Mouse (Mus musculus): ENCODE measurements around the gene Pip5kl1. TPM values are rescaled to one million over a fixed set of nuclear protein-coding genes. Genes with fewer than 3 reads are reported as not detected.

Gene Pip5kl1
- polyA plus RNA-seq (2015; fragmentation: Illumina TruSeq; extraction: RNeasy Lipid Tissue Mini Kit (QIAGEN cat#74804); ENCODE audit: insufficient read depth, low replicate concordance), result not detected

DNA sequence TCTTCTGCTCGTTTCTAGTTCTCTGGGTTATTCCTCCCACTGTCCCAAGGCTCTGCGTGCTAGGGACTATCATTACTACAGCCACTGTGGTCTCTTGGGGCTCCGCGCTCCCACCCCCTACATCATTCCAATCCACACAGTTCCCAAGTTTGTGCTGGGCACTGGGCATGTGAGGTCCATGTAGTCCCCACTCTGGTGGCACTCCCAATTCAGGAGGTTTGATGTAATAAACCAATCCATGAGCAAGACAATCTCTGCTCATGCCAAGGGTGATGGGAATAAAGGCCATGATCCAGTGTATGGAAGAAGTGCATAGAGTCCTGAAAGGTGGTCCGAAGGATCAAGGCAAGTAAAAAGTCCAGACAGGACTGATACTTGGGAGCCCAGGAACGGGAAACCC is at the start of gene Pip5kl1:
TSS of gene Pip5kl1 (plus strand) at position 301 of the 400 bp plus-strand sequence.

GRCm38 (mm10) chr2:32534733-32535471 is 39.7 kb upstream of the Pip5kl1 start, which contains the start of gene Fam102a:
Fam102a (plus strand) TSS chr2:32535332.

GRCm38 (mm10) chr2:32570698-32571494 is 3.7 kb upstream of the Pip5kl1 start, which contains the start of gene Dpm2:
Dpm2 (plus strand) TSS chr2:32570858.

GRCm38 (mm10) chr2:32575586-32576160 is 1.1 kb downstream of the Pip5kl1 start, which contains the start of gene 9430097D07Rik:
9430097D07Rik (minus strand) TSS chr2:32575684.

GRCm38 (mm10) chr2:32586871-32587351 is 12.3 kb downstream of the Pip5kl1 start, which contains the start of gene St6galnac4:
St6galnac4 (plus strand) TSS chr2:32587095.

GRCm38 (mm10) chr2:32599409-32599808 is 24.8 kb downstream of the Pip5kl1 start, which contains the start of gene St6galnac6:
St6galnac6 (plus strand) TSS chr2:32599709.

GRCm38 (mm10) chr2:32621517-32621859 is 46.9 kb downstream of the Pip5kl1 start, which contains the start of gene Ak1:
Ak1 (plus strand) TSS chr2:32621758.

Other genes with a start within 250 kb of the Pip5kl1 start
- 93.7 TPM for gene Ciz1, start 222.5 kb upstream of the Pip5kl1 start, polyA plus RNA-seq (2015; fragmentation: Illumina TruSeq; extraction: RNeasy Lipid Tissue Mini Kit (QIAGEN cat#74804); ENCODE audit: insufficient read depth, low replicate concordance)
- 1.8 TPM for gene Dnm1, start 221.5 kb upstream of the Pip5kl1 start, polyA plus RNA-seq (2015; fragmentation: Illumina TruSeq; extraction: RNeasy Lipid Tissue Mini Kit (QIAGEN cat#74804); ENCODE audit: insufficient read depth, low replicate concordance)
- 15.2 TPM for gene 1110008P14Rik, start 192.9 kb upstream of the Pip5kl1 start, polyA plus RNA-seq (2015; fragmentation: Illumina TruSeq; extraction: RNeasy Lipid Tissue Mini Kit (QIAGEN cat#74804); ENCODE audit: insufficient read depth, low replicate concordance)
- gene Lcn2, start 186.5 kb upstream of the Pip5kl1 start, polyA plus RNA-seq (2015; fragmentation: Illumina TruSeq; extraction: RNeasy Lipid Tissue Mini Kit (QIAGEN cat#74804); ENCODE audit: insufficient read depth, low replicate concordance), result 8.3 TPM
- 6.1 TPM for gene Ptges2, start 178.9 kb upstream of the Pip5kl1 start, polyA plus RNA-seq (2015; fragmentation: Illumina TruSeq; extraction: RNeasy Lipid Tissue Mini Kit (QIAGEN cat#74804); ENCODE audit: insufficient read depth, low replicate concordance)
- gene Naif1, start 124.3 kb upstream of the Pip5kl1 start, polyA plus RNA-seq (2015; fragmentation: Illumina TruSeq; extraction: RNeasy Lipid Tissue Mini Kit (QIAGEN cat#74804); ENCODE audit: insufficient read depth, low replicate concordance), result 3.5 TPM
- 8.4 TPM for gene Slc25a25, start 123.4 kb upstream of the Pip5kl1 start, polyA plus RNA-seq (2015; fragmentation: Illumina TruSeq; extraction: RNeasy Lipid Tissue Mini Kit (QIAGEN cat#74804); ENCODE audit: insufficient read depth, low replicate concordance)
- 28.0 TPM for gene Fam102a, start 39.5 kb upstream of the Pip5kl1 start, polyA plus RNA-seq (2015; fragmentation: Illumina TruSeq; extraction: RNeasy Lipid Tissue Mini Kit (QIAGEN cat#74804); ENCODE audit: insufficient read depth, low replicate concordance)
- 56.7 TPM for gene Dpm2, start 3.9 kb upstream of the Pip5kl1 start, polyA plus RNA-seq (2015; fragmentation: Illumina TruSeq; extraction: RNeasy Lipid Tissue Mini Kit (QIAGEN cat#74804); ENCODE audit: insufficient read depth, low replicate concordance)
- gene 9430097D07Rik, start 887 bp downstream of the Pip5kl1 start, polyA plus RNA-seq (2015; fragmentation: Illumina TruSeq; extraction: RNeasy Lipid Tissue Mini Kit (QIAGEN cat#74804); ENCODE audit: insufficient read depth, low replicate concordance), result 0.15 TPM
- gene St6galnac4, start 12.3 kb downstream of the Pip5kl1 start, polyA plus RNA-seq (2015; fragmentation: Illumina TruSeq; extraction: RNeasy Lipid Tissue Mini Kit (QIAGEN cat#74804); ENCODE audit: insufficient read depth, low replicate concordance), result 16.1 TPM
- gene St6galnac6, start 24.9 kb downstream of the Pip5kl1 start, polyA plus RNA-seq (2015; fragmentation: Illumina TruSeq; extraction: RNeasy Lipid Tissue Mini Kit (QIAGEN cat#74804); ENCODE audit: insufficient read depth, low replicate concordance), result 11.3 TPM
- gene Ak1, start 47.0 kb downstream of the Pip5kl1 start, polyA plus RNA-seq (2015; fragmentation: Illumina TruSeq; extraction: RNeasy Lipid Tissue Mini Kit (QIAGEN cat#74804); ENCODE audit: insufficient read depth, low replicate concordance), result 6.3 TPM
- 19.9 TPM for gene Eng, start 71.8 kb downstream of the Pip5kl1 start, polyA plus RNA-seq (2015; fragmentation: Illumina TruSeq; extraction: RNeasy Lipid Tissue Mini Kit (QIAGEN cat#74804); ENCODE audit: insufficient read depth, low replicate concordance)
- gene Fpgs, start 129.3 kb downstream of the Pip5kl1 start, polyA plus RNA-seq (2015; fragmentation: Illumina TruSeq; extraction: RNeasy Lipid Tissue Mini Kit (QIAGEN cat#74804); ENCODE audit: insufficient read depth, low replicate concordance), result 9.0 TPM
- 102 TPM for gene Cdk9, start 138.3 kb downstream of the Pip5kl1 start, polyA plus RNA-seq (2015; fragmentation: Illumina TruSeq; extraction: RNeasy Lipid Tissue Mini Kit (QIAGEN cat#74804); ENCODE audit: insufficient read depth, low replicate concordance)
- gene Sh2d3c, start 146.3 kb downstream of the Pip5kl1 start, polyA plus RNA-seq (2015; fragmentation: Illumina TruSeq; extraction: RNeasy Lipid Tissue Mini Kit (QIAGEN cat#74804); ENCODE audit: insufficient read depth, low replicate concordance), result 19.7 TPM
- gene 6330409D20Rik, start 166.2 kb downstream of the Pip5kl1 start, polyA plus RNA-seq (2015; fragmentation: Illumina TruSeq; extraction: RNeasy Lipid Tissue Mini Kit (QIAGEN cat#74804); ENCODE audit: insufficient read depth, low replicate concordance), result not detected
- gene Tor2a, start 182.4 kb downstream of the Pip5kl1 start, polyA plus RNA-seq (2015; fragmentation: Illumina TruSeq; extraction: RNeasy Lipid Tissue Mini Kit (QIAGEN cat#74804); ENCODE audit: insufficient read depth, low replicate concordance), result 12.6 TPM
- 0.12 TPM for gene Ttc16, start 200.8 kb downstream of the Pip5kl1 start, polyA plus RNA-seq (2015; fragmentation: Illumina TruSeq; extraction: RNeasy Lipid Tissue Mini Kit (QIAGEN cat#74804); ENCODE audit: insufficient read depth, low replicate concordance)
- 2.1 TPM for gene Ptrh1, start 201.0 kb downstream of the Pip5kl1 start, polyA plus RNA-seq (2015; fragmentation: Illumina TruSeq; extraction: RNeasy Lipid Tissue Mini Kit (QIAGEN cat#74804); ENCODE audit: insufficient read depth, low replicate concordance)
- not detected for gene Cfap157, start 209.6 kb downstream of the Pip5kl1 start, polyA plus RNA-seq (2015; fragmentation: Illumina TruSeq; extraction: RNeasy Lipid Tissue Mini Kit (QIAGEN cat#74804); ENCODE audit: insufficient read depth, low replicate concordance)

Measured in spleen, adult 10 weeks (tissue).